Mouse (Mus musculus) thymus, postnatal 4 days (tissue): ENCODE data around the gene Saysd1.

Source experiments
- DNase-seq: peaks from one replicate; pipeline ENCODE4 v3.0.0; 2021

Saysd1 gene

DNA sequence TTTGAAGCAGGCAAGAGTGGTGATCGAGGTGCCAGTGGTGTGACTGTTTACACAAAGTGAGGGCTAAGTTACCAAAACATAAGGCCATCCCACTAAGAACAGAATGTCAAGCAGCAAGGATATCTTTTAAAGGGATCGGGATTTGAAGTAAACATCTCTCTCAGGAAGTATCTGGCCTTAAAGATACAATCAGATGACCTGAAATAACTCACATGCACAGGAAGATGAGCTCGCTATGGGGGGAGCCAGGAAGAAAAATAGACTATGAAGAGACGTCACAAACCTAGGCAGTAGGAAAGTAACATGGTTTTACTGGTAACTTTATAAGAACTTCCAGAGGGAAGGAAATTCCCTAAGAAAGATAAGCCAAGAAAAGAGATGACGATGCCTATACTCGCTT, 32.1 kb downstream of the Saysd1 start:
- no peak for DNase-seq

DNA sequence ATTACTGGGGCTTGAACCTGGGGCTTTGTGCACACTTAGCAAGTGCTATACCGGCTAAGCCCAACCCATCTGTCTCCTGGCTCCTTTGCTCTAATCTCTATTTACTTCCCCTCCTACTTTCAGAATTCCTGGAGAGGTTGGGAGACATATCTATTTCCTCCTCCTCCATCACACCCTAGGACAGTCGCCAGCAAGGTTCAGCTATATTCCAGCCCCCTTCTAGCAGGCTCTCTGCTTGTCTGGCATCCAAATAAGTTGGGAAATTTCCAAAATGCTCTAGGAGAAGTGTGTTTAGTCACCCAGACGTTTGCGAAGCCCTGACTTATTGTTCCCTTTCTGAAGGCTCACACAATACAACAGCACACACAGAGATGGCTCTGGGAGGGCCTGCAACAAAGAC, 35.1 kb downstream of the Saysd1 start:
- no peak for DNase-seq

DNA sequence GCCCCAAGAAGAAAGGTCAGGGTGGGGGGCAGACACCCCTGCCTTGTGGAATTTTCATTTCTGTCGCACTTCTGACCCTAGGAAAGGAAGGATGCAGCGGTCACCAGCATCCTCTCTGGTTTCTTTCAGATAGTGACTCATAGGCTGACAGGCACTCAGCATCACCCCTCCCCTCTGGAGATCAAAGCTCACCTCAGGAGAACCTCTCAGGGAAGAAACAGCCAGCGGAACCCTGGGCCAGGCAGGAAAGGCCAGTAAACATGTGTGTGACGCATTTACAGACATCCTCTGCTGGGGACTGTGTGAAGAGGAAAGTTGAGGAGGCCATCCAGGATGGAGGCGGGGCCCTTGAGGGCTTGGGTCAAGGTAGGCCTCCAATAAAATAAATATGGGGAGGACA, 40.3 kb downstream of the Saysd1 start:
- no peak for DNase-seq

DNA sequence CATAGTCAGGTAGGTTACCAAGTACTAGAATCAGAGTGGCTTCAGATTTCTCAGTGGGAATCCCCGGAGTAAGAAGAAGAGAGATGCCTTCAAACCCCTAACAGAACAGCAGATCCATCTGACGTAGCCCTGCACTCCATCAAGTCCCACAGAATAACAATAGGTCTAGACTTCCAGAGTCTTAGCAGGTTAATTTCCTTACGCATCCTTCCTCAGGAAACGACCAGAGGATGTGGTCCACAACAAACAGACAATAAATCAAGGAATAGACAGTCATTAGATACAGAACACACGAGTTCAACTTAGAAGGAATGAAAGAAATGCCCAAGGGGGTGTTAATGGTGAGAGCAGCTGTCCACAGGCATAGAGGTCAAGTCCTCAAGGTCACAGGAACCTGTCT, 43.4 kb downstream of the Saysd1 start:
- no peak for DNase-seq

DNA sequence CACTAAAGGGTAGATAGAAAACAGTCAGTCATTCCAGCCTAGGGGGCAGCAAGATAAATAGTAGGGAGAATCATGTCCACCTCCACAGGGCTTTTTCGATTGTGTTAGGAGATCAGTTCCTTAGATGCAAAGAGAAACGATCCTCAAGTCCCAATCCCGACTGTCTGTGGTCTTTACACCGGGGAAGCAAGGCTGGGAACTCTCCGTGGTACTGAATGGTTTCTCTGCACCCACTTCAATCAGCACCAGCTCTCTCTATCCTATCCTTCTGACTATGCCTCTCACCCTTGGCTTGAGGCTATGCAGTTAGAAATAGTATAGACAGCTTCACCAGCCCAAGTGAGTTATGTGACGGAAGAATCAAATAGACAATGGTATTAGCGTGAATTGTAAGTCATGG, 44.8 kb downstream of the Saysd1 start:
- DNase-seq: peak; percentile 64

DNA sequence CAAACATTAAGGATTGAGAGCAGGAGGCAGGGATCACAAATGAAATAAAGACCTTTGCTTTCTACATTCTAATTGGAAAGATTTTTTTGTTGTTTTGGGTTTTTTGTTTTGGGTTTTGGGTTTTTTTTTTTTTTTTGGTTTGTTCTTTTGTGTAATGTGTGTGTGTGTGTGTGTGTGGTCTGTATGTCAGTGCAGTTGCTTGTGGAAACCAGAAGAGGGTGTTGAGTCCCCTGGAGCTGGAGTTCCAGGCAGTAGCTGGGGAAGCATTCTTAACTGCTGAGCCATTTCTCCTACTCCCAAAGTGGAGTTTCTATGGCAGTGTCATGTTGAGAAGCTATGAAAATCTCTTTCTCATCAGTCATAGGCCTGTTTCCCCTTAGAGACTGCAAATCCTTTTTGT, 54.0 kb downstream of the Saysd1 start:
- no peak for DNase-seq

DNA sequence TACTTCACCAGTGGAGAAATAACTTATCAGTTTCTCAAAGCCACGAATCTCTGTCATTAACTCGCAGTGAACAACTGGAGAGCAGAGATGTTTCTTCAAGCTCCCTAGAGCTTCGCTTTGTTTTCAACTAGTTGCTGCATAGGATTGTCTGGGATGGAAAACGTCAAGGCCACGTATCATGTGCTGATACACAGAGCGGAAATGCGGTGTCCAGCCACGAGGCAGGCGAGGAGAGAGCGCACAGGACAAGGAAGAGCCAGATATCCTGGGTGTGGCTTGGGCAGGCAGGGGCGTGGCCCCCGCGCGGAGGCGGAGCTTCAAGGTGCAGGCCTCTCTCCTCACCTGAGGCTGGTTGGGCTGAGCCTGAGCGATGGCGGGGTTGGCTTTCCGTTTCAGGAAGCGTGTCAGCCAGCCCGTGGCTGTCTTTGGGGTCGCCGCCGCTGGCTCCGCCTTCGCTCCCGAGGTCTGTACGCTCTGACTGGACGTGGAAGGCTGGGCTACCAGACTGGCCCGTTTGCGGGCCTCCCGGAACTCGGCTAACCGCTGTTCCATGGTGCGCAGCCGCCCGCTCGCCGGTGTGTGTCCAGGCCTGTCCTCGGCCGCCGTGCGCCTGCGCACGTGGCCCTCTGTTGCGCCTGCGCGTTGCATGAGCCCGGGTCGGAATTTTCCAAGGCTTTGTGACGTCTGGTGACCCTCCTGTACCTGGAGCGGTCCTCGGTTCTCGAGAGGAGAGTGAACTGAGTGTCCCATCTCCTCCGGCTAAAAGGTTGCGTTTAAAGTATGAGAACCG, 55.6 kb downstream of the Saysd1 start:
- DNase-seq: peak; percentile 94

DNA sequence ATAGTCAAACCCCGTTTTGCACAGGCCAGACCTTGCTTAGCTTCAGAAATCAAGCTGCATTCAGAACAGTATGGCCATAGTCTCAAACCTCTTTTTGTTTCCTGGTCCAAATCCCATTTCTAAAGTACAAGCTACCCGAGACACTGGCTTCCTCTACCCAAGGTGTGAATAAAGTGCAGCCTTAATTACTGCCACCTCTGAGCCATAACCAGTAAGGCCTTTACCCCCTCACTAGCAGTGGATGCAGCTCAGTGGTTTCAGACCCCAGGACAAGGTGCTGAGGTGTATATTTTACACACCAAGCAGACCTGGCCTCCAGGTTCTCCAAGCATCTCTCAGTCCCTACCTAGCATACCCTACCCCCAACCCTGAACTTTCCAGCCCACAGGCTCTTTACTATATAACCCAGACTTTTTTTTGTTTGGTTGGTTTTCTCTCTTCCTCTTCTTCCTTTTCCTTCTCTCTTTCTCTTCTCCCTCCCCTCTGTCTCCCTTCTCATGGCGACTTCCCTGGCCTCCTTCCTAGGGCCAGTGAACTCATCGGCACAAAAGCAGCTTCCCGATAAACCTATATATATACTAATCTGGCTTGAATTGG, 56.3 kb downstream of the Saysd1 start:
- DNase-seq: no peak

DNA sequence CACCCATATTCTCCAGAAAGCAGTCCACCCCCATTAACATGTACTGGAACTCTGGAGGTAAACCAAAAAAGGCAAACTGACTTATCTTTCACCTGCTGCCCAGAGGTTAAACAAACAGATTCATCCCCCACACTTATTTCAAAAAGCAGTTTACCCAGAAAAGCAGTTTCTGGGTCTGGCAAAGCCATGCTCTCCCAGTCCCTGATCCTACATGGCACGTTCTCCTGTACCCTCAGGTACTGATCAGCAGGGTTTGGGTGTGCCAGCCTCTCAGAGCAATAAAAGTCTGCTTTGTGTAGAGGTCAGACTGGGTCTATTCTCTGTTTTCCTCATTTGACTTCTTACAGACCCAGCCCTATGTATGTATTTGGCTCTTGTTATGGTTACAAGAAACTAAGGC, 57.2 kb downstream of the Saysd1 start:
- DNase-seq: no peak

DNA sequence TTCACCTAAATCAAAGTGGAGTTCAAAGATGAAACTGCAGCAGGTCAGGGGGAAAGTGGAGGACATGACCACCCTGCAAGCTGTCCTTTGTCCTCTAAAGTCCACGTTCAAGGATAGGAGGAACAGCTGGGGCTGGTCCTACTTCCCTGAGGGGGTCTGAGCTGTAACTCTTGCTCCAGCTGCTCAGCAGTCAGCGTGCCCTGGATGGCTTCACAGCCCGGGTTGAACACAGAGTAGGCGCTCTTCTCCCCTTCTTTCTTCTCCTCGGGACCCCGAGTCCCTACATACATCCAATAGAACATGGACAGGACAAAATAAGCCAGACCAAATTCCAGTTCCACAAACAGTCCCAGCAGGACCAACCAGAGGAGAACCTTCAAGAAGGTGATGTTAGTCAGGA, 61.2 kb downstream of the Saysd1 start:
- DNase-seq: no peak

DNA sequence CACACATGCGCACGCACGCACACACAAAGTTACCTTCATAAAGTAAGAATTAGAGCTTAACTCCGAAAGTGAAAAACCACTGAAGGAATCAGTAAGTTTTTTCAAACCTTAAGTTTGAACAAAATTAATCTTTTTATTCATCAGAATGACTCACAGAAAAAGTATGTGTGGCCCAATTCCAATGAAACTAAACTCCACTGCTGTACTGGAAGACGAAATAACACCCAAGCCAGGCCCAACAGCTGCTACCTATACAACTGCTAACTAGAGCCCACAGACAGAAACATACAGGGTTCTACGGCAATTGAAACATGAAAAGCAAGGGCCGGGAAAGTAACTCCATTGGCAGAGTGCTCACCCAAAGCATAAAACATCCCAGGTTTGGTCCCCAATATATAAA, 62.8 kb downstream of the Saysd1 start:
- DNase-seq: no peak

DNA sequence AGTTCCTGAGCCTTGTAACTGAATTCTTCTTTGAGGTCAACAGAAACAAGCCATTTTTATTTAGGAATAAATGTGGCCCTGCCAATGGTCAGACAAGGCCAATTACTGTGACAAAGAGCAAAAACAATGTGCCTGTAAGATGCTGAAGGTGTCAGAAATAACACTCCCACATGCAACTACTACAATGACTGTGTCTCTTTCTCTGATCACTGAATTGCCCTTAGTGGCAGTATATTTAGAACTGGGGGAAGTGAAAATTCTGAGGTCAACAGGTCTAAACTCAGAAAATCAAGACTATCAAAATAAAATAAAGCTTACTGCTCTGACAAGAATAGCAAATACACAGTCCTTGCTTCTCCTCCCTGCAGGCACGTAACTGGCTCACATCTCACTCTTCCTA, 63.6 kb downstream of the Saysd1 start:
- DNase-seq: no peak

DNA sequence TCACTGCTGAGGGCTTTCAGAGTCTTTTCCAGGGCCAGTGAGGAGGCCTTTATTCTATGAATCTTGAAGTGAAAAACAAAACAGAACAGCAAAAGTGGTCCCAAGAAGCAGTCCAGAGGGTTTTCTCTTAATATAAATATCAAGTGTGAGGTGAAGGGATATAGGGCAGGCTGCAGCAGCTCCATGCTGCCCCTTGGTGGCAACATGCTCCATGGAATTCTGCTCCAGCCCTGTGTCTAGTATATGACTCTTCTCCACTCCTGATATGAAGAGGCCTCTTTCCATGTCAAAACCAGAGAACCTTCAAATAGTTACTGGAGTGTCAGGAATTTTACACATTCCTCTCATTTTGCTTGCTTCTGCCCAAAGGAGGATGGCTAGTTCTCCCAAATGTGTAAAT, 67.7 kb downstream of the Saysd1 start:
- DNase-seq: no peak

DNA sequence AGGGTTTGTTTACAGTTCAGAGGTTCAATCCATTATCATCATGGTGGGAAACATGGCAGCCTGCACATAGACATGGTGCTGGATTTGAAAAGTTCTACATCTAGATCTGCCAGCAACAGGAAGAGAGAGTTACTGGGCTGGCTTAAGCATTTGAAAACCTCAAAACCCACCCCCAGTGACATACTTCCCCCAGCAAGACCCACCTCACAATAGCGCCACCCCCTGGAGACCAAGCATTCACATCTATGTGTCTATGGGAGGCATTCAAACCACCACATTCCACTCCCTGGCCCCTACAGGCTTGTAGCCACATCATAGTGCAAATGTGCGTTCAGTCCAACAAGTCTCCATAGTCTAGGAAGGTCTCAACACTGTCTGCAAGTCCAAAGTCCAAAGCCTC, 70.0 kb downstream of the Saysd1 start:
- DNase-seq: peak; percentile 45

DNA sequence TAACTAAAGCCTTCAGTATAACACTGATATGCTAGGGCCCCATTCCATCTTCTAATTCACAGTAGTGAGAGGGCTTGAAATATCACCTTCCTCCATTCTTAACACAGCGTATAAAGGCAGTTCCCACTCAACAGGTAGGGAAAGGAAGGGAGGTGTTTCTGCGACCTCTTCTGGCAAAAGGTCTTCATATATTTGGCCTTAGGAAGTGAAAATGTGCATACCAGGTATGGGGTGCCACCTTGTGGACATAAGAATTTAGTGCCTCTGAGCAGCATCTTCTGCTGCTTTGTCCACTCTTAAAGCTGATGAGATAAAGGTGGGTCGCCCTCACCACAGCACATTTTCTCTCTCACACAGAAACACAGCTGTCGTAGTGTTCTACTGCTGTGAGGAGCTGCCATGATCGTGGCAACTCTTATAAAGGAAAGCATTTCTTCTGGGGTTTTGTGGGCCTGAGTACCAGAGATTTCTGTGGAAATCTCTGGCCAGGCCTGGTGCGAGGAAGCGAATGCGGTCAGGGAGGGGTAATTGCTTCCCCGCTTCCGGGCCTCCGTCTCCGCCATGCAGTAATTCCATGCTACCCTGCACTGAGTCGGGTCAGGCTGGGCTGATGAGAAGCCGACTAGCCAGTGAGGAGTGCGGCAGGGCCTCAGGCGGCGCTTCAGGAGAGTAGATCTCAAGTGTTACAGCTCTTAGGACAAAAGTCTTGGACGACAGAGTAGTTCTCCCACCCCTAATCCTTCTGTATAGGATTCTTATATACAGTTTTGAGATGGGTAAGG, 70.8 kb downstream of the Saysd1 start:
- DNase-seq: peak; percentile 72

DNA sequence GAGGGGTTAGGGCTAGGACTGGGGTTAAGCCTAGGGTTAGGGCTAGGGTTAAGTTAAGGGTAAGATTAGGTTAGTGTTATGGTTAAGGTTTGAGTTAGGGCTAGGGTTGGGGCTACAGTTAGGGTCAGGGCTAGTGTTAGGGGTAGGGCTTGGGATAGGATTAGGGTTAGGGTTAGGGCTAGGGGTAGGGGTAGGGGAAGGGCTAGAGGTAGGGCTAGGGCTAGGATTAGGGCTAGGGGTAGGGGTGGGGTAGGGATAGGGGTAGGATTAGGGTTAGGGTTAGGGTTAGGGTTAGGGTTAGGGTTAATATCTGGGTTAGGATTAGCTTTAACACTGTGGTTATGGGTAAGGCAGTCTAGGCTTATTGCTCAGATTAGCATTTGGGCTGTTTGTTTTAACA, 73.6 kb downstream of the Saysd1 start:
- no peak for DNase-seq

DNA sequence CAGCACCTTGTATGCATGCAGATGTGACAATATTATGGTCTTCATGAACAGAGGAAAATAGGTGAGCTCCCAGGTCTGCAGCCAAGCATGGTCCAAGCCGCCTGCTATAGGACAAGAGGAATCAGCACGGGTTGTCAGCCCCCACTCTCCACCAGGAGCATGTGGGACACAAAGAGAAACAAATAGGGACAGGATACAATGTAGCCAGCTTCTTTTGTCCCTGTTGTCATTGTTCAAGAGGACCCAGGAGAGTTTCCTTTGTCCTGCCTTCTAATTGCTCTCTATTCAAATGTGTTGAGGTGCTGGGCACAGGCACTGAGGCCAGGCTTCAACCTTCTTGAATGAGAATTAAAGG, 89.9 kb downstream of the Saysd1 start:
- DNase-seq: no peak

DNA sequence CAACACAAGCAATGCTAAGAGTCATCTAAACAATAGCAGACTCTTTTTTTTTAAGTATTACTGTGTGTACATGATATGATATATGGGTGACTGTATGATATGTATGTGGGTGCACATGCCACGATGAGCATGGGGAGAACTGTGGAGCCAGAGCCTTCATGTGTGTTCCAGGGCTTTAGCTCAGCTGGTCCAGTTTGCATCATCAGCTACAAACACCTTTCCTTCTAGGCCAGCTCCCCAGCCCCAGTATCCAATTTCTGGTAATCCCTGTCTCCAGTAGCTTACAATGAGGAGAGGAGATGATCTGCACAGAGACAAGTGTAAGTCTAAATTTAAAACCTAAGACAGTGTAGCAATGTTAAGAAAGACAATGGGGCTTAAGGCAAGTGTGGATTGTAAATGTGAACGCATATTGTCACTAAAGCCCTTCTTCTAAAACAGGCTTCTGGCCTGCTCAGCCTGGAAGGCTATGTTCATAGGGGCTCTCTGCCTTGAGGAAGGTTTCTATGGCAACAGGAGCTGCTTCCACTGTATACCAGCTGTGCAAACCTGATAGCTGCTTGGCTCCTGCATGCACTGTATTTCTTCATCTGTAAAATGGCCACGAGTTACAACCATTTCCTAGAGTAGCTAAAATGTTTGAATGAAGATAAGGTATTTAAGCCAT, 90.4 kb downstream of the Saysd1 start:
- DNase-seq: no peak

DNA sequence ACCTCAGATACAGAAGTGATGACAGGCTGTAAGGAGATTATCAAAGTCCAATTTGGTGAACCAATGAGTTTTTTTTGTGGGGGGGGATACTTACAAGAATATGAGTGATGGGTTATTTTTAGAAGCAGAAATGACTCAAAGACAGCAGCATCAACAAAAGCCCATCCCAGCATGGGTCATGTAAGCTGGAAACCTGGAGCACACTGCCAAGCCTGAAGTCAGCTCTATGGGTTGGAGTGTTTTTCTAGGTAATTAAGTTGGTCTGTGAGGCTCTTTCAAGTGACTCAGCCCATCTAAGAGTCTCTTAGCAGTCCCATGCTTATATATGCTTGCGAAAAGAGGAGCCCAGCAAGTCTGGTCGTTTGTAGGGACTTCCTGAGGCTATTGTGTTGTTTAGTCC, 91.0 kb downstream of the Saysd1 start:
- no peak for DNase-seq

DNA sequence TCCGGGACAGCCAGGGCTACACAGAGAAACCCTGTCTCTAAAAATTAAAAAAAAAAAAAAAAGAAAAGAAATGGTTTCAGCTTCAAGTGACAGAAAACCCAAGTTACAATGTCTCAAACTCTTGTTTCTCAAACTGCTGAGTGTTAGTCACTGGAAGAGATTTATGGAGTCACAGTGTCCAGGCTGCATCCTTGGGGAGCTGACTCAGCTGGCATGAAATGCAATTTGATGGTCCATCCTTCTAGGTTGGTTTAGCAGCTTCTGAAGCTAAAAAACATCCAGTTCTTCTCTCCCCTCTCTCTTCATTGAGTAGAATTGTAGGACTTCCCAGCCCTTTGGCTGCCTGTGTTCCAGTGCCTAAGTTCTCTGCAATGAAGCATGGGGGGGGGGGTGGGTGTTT, 94.3 kb downstream of the Saysd1 start:
- no peak for DNase-seq

DNA sequence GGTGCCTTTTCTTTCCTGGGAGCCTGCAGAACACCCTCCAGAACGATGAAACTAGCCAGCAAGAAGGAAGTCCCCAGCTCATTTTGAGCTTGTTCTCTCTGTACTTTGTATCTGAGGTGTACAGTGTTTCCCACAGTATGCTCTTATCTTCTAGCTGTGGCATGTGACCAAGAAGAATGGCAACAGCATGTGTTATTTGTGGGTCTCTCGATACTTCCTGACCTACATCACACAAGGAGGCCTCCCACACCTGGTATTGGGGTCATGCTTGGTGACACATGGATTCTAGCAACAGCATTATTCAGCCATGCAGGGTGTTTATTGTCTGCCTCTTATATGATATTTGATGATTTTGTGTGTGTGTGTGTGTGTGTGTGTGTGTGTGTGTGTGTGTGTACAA, 96.5 kb downstream of the Saysd1 start:
- peak; percentile 49 for DNase-seq

DNA sequence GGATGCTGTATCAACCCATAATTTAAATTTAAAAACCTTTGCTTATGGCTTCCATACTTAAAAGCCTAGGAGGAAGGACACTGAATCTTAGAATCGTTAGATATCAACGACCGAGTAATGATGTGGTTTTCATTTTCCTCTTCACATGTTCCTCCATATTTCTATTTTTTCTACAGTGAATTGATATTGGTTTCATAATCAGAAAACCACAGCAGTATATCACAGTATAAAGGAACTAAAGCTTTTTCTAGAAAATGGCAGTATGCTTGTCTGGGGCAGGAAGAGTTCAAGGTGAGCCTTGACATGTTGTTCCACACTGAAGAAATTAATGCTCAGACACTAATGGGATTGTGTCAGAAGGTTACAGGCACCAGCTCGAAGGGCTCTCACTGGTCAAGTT, 97.4 kb downstream of the Saysd1 start:
- DNase-seq: no peak

DNA sequence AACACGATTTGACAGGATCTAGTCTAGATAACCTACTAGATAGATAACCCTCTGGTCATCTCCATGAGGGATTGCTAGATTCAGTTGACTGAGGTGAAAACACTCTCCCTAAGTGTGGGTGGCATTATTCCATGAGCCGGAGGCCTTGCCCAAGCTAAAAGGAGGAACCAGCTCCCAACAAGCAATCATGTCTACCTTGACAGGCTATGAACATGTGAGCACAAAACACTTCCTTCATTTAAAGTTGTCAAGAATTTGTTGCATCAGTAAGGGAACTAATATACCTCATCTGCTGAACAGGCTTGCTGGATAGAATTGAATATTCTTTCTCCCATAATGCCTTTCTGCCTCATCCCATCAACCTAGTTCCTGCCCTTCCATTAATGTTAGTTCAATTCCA, 98.5 kb downstream of the Saysd1 start:
- no peak for DNase-seq

DNA sequence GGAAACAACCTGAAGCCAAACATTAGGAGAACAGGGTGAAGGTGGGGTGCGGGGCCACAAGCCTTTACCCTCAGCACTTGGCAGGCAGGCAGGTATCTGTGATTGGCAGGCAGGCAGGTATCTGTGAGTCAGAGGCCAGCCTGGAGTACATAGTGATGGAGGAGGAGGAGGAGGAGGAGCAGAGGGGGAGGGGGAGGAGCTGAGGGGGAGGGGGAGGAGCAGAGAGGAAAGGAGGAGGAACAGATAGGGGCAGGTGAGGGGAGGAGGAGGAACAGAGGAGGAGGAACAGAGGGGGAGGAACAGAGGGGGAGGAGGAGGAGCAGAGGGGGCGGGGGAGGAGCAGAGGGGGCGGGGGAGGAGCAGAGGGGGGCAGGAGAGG, 105.6 kb downstream of the Saysd1 start:
- DNase-seq: no peak
